Mouse (Mus musculus): ENCODE measurements around the gene Elovl7.

Gene Elovl7

DNA sequence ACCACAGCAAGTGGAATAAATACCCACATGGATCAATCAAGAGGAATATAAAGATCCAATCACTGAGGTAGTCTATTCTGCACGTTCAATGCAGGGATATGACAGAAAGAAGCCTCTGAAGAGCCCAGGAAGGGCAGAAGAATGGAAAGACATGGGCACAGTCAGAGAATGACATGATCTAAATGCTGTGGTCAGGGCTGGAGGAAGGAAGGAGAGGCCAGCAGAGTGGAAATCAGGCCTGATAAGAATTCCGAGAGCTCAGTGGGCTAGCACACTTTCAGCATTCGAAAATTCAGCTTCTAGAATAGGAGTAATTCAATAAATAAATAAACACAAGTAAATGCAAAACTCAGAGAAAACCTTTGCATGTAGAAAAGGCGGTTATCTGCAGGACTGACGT is 27.5 kb downstream of the Elovl7 start:
- DNase-seq (ENCODE audit: low spot score in 2 of 2), result no peak

GRCm38 (mm10) chr13:108245086-108245697 is 31.0 kb downstream of the Elovl7 start:
- no peak for DNase-seq (ENCODE audit: low spot score in 2 of 2)

DNA sequence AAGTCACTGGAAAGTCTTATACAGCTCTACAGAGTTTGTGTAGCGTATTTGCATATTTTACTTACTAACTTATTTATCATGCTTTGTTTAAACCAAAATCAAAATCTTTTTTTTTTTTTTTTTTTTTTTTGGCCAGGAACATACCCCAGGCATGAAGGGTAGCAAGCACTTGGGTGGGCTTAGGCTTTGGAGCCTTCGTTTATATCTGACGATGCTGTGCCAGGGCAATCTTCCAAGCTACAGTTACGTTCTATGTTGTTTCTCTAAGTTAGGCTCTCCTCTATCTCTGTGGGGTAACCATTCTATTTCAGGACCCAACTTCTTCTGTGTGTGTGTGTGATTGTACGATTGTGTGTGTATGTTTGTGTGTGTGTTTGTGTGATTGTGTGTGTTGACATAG is 36.9 kb downstream of the Elovl7 start:
- no peak for DNase-seq (ENCODE audit: low spot score in 2 of 2)

DNA sequence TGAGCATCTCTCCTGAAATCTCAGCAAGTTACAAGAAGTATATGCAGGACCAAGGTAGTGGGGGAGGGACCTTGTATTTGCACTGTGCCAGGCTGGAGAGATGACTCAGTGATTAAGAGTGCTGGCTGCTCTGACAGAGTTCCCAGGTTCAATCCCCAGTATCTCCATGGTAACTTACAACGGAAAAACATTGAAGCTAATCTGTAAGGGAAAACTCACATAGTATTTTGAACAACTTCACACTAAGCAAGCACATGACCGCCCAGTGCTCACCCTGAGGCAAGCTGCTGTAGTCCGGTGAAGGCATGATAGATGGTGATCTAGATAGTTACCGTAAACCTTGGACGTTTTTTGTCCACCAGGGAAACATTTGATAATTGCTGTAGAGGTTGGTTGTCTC is 39.8 kb downstream of the Elovl7 start:
- no peak for DNase-seq (ENCODE audit: low spot score in 2 of 2)

DNA sequence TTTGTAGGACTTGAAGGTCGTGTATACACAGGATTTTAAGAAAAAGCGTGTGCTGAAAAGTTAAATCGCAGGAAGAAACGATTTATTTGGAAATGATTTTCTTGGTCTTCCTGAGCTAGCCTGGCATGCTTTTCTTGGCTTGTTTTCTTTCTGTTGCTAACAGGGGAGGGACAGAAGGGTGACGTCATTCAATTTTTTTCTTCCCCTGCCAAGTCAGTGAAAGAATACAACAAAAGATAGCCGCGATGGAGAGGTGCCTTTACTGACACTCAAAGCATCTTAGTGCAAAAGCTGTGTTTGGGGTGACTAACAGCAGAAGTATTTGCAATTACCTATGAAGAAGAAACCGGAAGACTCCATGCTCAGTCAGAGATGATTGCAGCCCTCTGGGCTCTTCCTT is 48.8 kb downstream of the Elovl7 start:
- no peak for DNase-seq (ENCODE audit: low spot score in 2 of 2)

- no peak for DNase-seq (ENCODE audit: low spot score in 2 of 2)
Observed at GRCm38 (mm10) chr13:108265394-108265793, 51.2 kb downstream of the Elovl7 start.

DNA sequence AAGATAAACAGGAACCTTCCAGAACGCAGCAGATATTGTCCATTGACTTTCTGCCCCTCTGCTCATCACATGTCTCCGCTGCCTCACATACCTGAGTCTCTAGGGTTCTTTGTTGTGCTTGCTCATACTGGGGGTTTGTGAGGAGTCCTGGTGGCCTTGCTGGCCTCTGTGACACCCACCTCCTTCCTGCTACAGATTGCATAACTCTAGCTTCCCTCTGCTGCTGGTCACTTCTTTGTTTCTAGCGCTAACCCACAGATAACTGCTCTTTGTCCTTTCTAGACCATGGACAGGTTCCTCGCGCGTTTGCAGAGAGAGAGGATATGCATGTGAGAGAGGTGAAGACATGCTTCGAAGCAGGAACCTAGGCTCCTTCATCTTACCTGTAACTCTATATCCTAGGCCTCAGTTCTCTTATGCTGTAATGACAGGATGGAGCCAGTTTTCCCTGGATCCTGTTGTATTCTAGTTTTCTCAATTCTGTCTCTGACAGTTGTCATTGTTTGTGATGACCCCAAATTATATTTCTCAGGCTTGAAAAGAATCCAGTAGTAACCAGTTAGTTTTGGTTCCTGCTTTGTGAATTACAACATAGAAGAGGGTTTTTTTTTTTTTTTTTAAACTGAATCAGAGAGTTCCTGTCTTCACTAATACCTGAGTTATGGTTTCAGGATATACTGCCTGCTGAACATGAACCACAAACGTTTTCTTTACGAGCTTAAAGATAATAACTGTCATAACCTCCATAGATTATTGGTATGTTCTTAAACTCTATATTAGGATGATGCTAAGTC is 53.8 kb downstream of the Elovl7 start:
- DNase-seq (ENCODE audit: low spot score in 2 of 2), result no peak

- DNase-seq (ENCODE audit: low spot score in 2 of 2), result no peak
Observed at GRCm38 (mm10) chr13:108271458-108272148, 57.4 kb downstream of the Elovl7 start.

DNA sequence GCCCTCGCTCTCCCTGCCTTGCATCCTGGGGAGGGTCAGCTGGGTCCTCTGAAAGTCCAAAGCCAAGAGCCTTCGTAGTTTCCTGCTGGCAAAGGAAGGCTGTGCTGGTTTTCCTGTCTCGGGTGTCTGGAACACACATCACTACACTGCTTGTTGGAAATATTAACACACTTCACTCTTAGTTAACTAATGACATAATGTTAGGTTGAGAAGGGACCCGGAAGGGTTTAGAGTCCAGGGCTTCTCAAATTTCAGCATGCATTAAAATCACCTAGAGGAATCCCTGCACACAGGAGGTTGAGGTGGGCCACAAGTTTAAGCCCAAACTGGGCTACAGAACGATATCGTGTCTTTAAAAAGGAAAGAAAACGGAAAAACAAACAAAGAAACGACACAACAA is 58.1 kb downstream of the Elovl7 start:
- DNase-seq (ENCODE audit: low spot score in 2 of 2), result no peak

- no peak for DNase-seq (ENCODE audit: low spot score in 2 of 2)
Observed at GRCm38 (mm10) chr13:108273034-108273433, 58.8 kb downstream of the Elovl7 start.

GRCm38 (mm10) chr13:108273456-108273855 is 59.3 kb downstream of the Elovl7 start:
- DNase-seq (ENCODE audit: low spot score in 2 of 2), result no peak

DNA sequence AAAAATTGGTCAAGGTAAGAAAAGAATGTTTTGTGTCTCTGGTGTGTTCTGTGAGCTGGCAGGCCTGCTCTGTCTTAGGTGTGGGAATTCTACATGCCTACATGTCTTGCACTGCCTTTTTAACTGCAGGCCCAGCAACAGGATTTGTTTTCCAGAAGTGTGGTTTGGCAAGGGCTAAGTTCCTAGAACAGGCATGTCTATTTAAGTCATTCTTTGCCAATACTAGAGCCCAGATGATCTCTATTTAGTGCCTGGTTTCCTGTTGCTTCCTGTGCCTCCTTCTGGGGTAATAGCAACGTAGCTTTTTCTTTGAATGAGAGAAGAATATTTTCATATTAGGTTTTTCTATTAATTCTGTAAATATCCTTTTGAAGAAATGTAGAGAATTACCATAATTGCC is 62.4 kb downstream of the Elovl7 start:
- no peak for DNase-seq (ENCODE audit: low spot score in 2 of 2)

GRCm38 (mm10) chr13:108277320-108277719 is 63.1 kb downstream of the Elovl7 start:
- no peak for DNase-seq (ENCODE audit: low spot score in 2 of 2)

DNA sequence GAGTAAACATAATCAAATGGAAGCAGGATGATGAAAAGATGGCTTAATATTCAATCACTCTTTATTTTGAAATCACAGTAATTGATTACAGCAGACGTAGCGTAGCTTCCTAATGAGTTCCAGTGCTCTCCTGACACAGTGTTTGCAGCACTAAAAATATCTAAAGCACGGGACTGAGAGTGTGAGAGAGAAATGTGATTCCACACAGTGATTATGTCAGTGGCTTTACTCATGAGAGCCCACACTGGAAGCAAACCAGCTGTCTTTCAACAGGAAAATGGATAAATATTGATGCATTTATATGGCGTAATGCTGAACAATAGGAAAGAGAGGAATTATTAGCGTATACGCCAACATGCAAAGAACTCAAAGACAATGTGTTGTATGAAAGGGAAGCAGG is 64.4 kb downstream of the Elovl7 start:
- DNase-seq (ENCODE audit: low spot score in 2 of 2), result no peak

DNA sequence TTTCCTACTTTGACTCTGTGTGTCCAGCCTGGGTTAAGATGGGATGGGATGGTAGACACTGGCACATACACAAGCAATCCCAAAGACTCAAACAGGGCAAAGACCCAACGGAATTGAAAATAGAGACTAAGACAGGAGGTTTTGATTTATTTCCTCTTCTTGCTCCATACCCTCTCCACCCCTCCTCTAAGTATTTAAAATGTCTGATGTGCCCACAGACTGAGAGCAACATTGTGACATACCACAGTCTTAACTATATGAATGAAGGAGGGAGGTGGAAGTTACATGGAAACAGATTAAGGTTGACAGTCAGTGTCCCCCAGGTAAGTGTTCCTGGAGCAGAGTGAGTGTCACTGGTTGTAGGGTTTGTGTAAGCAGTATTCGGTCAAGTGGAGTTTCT is 70.1 kb downstream of the Elovl7 start:
- no peak for DNase-seq (ENCODE audit: low spot score in 2 of 2)

DNA sequence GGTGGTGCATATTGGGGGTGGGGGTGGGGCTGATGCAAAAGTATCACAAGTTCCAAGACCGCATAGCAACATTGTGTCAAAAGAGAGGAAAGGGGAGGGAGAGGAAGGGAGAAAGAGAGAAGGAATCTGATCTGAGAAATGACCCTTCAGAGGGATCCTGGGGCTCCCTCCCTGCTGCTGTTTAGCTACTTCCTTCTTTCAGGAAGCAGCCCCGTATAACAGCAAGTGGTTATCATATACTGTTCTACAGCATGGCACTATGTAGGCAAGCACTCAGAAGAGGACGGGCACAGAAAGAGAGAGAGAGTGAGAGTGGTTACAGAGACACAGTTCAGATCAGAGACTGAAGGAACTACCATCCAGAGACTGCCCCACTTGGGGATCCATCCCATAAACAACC is 73.7 kb downstream of the Elovl7 start:
- no peak for DNase-seq (ENCODE audit: low spot score in 2 of 2)

DNA sequence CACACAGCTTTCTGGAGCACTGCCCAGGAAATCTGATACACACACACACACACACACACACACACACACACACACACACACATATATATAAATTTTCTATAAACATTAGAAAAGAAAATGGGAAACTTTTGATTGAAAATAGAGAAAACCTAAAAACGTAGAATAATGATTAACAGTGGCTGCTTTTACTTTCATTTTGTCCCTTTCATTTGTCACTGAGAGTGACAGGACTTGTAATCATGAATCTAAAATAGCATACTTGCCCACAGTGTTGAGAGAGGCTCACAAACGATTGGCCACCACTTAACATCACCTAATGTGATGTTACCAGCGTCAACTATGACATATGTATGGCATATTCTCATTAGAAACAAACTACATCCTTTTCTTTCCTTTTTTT is 75.2 kb downstream of the Elovl7 start:
- DNase-seq (ENCODE audit: low spot score in 2 of 2), result no peak

DNA sequence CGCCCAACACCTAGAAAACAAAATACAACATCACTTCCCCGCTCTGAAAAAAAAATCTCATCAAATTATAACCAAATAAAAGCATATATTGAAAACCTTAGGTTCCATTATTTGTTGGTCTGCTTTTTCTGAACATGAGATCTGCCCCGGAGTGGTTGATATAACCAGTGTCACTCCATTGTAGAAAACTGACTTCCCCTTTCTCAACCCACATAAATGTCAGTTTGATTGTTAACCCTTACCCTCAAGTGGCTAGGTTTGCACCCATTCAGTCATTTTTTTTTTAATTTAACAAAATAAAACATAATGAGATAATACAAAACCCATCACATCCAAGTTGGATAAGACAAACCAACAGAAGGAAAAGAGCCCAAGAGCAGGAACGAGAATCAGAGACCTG is 76.1 kb downstream of the Elovl7 start:
- DNase-seq (ENCODE audit: low spot score in 2 of 2), result no peak

GRCm38 (mm10) chr13:108297350-108298093 is 83.3 kb downstream of the Elovl7 start:
- DNase-seq (ENCODE audit: low spot score in 2 of 2), result no peak

- no peak for DNase-seq (ENCODE audit: low spot score in 2 of 2)
Observed at GRCm38 (mm10) chr13:108298241-108298640, 84.0 kb downstream of the Elovl7 start.

DNA sequence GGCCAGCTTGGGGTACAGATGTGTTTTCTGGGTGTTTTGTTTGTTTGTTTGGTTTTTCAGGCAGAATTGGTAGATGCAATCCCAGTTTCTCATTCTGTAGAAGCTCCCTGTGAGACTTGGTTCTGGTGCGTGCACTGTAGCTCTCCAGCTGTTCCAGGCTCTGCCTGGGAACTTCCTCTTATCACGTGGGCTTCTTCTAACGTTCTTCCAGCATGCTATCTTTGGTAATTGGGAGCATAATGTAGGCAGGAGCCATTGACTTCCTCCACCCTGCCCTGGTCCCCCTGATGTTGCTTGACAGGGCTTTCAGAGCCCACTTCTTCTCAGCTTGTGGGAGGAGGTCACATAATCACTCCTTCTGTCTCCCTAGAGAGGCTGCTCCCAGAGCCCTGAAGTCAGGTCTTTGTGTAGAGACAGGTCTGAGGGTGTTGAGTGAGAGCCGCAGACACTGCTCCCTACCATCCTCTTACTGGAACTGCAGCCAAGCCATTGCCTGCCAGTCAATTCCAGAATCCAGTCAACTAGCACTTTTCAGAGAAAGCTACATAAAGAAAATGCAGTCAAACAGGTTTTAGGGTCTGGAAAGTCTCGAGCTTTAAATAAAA is 86.2 kb downstream of the Elovl7 start:
- no peak for DNase-seq (ENCODE audit: low spot score in 2 of 2)

GRCm38 (mm10) chr13:108301411-108301810 is 87.2 kb downstream of the Elovl7 start:
- no peak for DNase-seq (ENCODE audit: low spot score in 2 of 2)

Measured in right cerebral cortex, postnatal 36 days (tissue).